Mouse (Mus musculus) lung, postnatal 14 days (tissue): ENCODE results near the gene Gm1553.

Experiments
- DNase-seq: peaks from one replicate; pipeline ENCODE4 v3.0.0; 2021

The Gm1553 gene

GRCm38 (mm10) chr10:82492518-82492917 lies at the start of gene Gm1553:
Gene Gm1553, minus strand, starts transcription at chr10:82492618.
- no peak for DNase-seq
